Mouse (Mus musculus): ENCODE results near the gene Napepld. TPM values are rescaled to one million over a fixed set of nuclear protein-coding genes. Genes with fewer than 3 reads are reported as not detected.

The Napepld gene
- total and polyA plus RNA-seq, 3 experiments, result 1.6 to 1.8 (median 1.7) TPM

DNA sequence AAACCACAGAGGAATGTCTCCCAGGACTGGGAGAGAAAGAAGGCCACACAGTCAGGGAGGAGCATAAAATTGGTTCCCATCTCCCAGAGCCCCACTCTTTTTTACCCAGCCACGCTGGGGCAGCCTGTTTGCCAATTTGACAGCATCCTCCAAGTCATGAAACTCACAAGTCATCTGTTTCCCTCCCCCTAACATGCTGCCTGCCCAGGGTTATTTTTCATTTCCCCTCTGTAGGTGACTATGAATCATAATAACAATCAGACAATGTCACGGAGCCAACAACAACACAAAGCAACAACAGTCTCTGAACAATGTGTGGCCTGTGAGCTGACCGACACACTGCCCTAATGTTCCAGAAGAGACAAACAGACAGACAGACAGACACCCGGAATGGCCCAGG, 21.2 kb downstream of the Napepld start:
- no peaks in the 10 kb centered on the region for H3K27me3 ChIP-seq (replicated peaks)
- no peaks in the 10 kb centered on the region for H3K9me3 ChIP-seq (replicated peaks; ENCODE audit: low read length)
- H3K4me3 ChIP-seq (replicated peaks in 1 of 3; ENCODE audit: low read depth in 2 of 3, low read length in 2 of 3, poor library complexity in 1 of 3), result no peak overlapping the region
- H3K79me2 ChIP-seq (replicated peaks; ENCODE audit: control insufficient read depth, extremely low read depth, insufficient read depth, poor library complexity, severe bottlenecking), result no peaks in the 10 kb centered on the region
- H3K36me3 ChIP-seq (replicated peaks in 1 of 2; ENCODE audit: control insufficient read depth in 1 of 2, insufficient read depth in 1 of 2, low read length in 1 of 2), result peaks cover 4 to 8% of the 10 kb centered on the region in 2 experiments
- no peak overlapping the region for H3K27ac ChIP-seq (ENCODE audit: insufficient read depth, low read depth)
- no peak overlapping the region for H3K4me2 ChIP-seq (ENCODE audit: insufficient read depth, low read depth, poor library complexity, severe bottlenecking)
- H3K9ac ChIP-seq (ENCODE audit: insufficient read depth, low read depth), result no peak overlapping the region
- TF ChIP-seq SIN3A (IDR thresholded peaks at IDR 0.05; ENCODE audit: low read length) (no peak), RAD21 (IDR thresholded peaks at IDR 0.05; ENCODE audit: low read depth, low read length) (no peak), JUN (IDR thresholded peaks at IDR 0.05; ENCODE audit: insufficient read depth, low read depth, low read length) (no peak), USF1 (IDR thresholded peaks at IDR 0.05; ENCODE audit: low read depth, low read length) (no peak), MEF2A (IDR thresholded peaks at IDR 0.05; ENCODE audit: borderline replicate concordance, low read depth, low read length) (no peak)
- peaks cover 3 to 10% of the 10 kb centered on the region in 2 experiments for H3K4me1 ChIP-seq (ENCODE audit: control insufficient read depth in 1 of 2, insufficient read depth in 2 of 2)
- in situ Hi-C loops (cut with MboI; ENCODE audit: low pct_ligation_motif_present, low pct_unique_long_range_greater_than_20kb, low sequenced_read_pairs), result no loop called here
- dilution Hi-C loops (cut with MboI; ENCODE audit: extremely low pct_ligation_motif_present, extremely low pct_unique_long_range_greater_than_20kb, low sequenced_read_pairs), result no loop called here
- no peak for DNase-seq (ENCODE audit: extremely low read depth)

DNA sequence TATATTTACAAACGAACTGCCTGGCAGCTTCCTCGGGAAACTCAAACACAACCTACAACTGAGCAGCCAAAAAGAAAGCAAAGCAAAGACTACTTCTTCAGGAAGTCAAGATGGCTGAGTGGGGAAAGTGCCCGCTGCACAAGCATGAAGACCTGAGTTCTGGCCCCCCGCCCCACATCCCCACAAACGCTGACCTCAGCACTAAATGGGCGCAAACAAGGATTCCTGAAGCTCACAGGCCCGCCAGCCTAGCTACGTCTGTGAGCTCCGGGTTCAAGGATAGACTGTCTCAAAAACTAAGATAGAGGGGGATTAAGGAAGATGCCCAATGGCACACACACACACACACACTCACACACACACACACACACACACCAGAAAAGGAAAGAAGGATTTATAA, 22.8 kb downstream of the Napepld start:
- Histone ChIP-seq H3K4me2 (ENCODE audit: insufficient read depth, low read depth, poor library complexity, severe bottlenecking) (no peak overlapping the region), H3K4me1 (ENCODE audit: control insufficient read depth in 1 of 2, insufficient read depth in 2 of 2) (peaks cover 3 to 10% of the 10 kb centered on the region in 2 experiments), H3K27me3 (replicated peaks) (no peaks in the 10 kb centered on the region), H3K27ac (ENCODE audit: insufficient read depth, low read depth) (no peak overlapping the region), H3K4me3 (replicated peaks in 1 of 3; ENCODE audit: low read depth in 2 of 3, low read length in 2 of 3, poor library complexity in 1 of 3) (no peak overlapping the region), H3K9me3 (replicated peaks; ENCODE audit: low read length) (no peaks in the 10 kb centered on the region), H3K9ac (ENCODE audit: insufficient read depth, low read depth) (no peak overlapping the region), H3K79me2 (replicated peaks; ENCODE audit: control insufficient read depth, extremely low read depth, insufficient read depth, poor library complexity, severe bottlenecking) (no peaks in the 10 kb centered on the region), H3K36me3 (replicated peaks in 1 of 2; ENCODE audit: control insufficient read depth in 1 of 2, insufficient read depth in 1 of 2, low read length in 1 of 2) (peaks cover 4 to 14% of the 10 kb centered on the region in 2 experiments)
- dilution Hi-C loops (cut with MboI; ENCODE audit: extremely low pct_ligation_motif_present, extremely low pct_unique_long_range_greater_than_20kb, low sequenced_read_pairs), result no loop called here
- in situ Hi-C loops (cut with MboI; ENCODE audit: low pct_ligation_motif_present, low pct_unique_long_range_greater_than_20kb, low sequenced_read_pairs), result no loop called here
- DNase-seq (ENCODE audit: extremely low read depth), result no peak
- TF ChIP-seq JUN (IDR thresholded peaks at IDR 0.05; ENCODE audit: insufficient read depth, low read depth, low read length) (no peak), ZC3H11A (IDR thresholded peaks at IDR 0.05; ENCODE audit: low read depth, low read length) (no peak), ZNF384 (IDR thresholded peaks at IDR 0.05; ENCODE audit: low read depth, low read length) (no peak), HCFC1 (IDR thresholded peaks at IDR 0.05; ENCODE audit: low read depth, low read length) (no peak), KAT2A (IDR thresholded peaks at IDR 0.05; ENCODE audit: insufficient replicate concordance, low read length) (no peak), MYC (IDR thresholded peaks at IDR 0.05; ENCODE audit: low read depth, low read length) (no peak), UBTF (IDR thresholded peaks at IDR 0.05; ENCODE audit: low read depth, low read length) (no peak), USF1 (IDR thresholded peaks at IDR 0.05; ENCODE audit: low read depth, low read length) (no peak), MAZ (IDR thresholded peaks at IDR 0.05; ENCODE audit: low read depth, low read length) (no peak), TBP (conservative IDR thresholded peaks at IDR 0.05; ENCODE audit: low read depth, low read length) (no peak), SIN3A (IDR thresholded peaks at IDR 0.05; ENCODE audit: low read length) (no peak), POLR2A (IDR thresholded peaks at IDR 0.05; ENCODE audit: low read depth, low read length) (no peak)
